Mouse (Mus musculus) heart, postnatal 10 days (tissue): ENCODE measurements at regions not wholly inside any gene's neighbourhood (a gene's known extent, or its start where the extent isn't known, plus 50 kb on each side); places are given as distances from the start of the nearest gene placed in this dataset.

Source experiments
- DNase-seq, 2 experiments: peaks; one replicate each; pipeline ENCODE4 v3.0.0; 2021
- intact Hi-C: fragments of 180-260 bp; cut with DNase I; formaldehyde crosslinking; loops from one replicate; pipeline ENCODE4 v1.15.1; 2025

DNA sequence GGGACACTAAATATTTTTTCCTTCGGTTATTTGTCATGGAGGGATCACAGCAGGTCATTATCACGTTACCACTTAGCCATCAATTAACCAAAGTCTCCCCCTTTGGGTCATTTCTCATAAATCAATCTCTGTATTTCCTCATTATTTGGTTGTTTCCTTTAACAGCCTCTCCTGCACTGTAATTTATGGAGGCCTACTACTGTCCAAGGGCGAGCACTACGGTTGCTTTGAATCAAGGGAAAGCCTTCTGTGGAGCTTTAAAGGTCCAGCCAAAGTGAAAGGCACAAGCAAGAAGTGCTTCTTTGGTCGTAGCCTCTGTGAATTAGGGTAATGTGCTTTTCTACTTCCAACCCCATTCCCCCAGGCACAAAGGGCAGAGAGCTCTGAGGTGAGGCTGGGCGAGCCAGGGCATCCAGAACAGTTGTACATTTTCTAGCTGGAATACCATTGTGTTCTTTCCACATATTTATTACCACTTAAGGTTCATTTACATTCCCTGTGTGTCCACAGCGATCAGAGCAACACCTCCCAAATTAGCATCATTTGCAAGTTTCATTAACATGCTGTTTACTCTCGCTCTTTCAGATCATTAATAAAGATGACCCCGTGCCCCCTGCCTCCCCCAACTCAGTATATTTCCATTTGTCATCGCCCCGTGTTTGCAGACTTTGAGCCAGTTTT is 207.5 kb upstream of the Ppp2r3a start:
- intact Hi-C loops: no loop called here

DNA sequence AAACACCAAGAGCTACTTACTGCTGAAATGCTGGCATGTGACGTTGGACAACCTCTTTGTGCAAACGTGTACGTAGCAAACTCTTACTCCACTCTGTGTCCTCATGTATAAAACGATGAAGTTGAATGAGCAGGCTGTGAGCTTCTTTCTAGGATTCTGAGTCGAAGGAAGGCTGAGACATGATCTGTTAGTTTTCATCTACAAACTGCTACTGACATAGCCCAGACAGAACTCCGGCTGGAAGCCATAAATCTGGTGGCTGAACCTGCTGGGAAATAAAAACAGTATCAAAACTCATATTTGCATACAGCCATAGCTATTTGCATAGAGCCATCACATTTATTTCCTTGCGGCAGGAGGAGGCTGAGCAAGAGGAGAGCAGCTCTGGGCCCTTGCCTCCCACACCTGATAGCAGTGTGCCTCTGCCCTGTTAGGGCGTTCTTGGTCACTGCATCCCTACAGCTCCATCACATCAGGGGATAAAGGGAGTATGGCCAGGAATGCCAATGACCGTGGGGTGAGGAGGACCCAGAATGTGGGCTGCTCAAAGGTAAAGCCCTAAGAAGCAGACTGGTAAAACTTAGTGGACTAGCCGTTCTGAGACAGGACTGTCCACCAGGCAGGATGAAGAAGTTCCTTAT is 206.8 kb upstream of the Ppp2r3a start:
- DNase-seq: no peak
- intact Hi-C loops: no loop called here

More for the DNA sequence above, 207.5 kb upstream of the Ppp2r3a start:
- no peak for DNase-seq

DNA sequence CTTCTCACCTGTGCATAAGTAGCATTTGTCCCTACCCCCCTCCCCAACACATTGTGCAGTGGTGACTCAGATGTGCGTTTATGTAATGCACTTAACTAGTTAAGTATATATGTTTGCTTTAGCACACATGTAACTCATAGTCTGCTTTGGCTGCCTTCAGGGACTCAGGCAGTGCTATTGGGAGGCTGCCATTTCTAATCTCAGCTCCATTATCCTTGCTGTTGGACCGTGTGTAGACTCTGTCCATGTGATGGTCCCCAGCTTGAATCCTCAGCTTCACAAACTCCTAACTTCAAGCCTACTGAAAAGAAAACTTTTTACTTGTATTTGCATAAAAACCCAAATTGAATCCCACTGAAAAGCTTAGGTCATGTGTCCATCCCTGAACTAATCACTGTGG is 194.7 kb upstream of the Ppp2r3a start:
- peak; percentile 51 to 64 for DNase-seq
- intact Hi-C loops: loop anchor here (5.0 kb wide), 1 partner anchor 146 kb away; no protein-coding TSS in a partner anchor

DNA sequence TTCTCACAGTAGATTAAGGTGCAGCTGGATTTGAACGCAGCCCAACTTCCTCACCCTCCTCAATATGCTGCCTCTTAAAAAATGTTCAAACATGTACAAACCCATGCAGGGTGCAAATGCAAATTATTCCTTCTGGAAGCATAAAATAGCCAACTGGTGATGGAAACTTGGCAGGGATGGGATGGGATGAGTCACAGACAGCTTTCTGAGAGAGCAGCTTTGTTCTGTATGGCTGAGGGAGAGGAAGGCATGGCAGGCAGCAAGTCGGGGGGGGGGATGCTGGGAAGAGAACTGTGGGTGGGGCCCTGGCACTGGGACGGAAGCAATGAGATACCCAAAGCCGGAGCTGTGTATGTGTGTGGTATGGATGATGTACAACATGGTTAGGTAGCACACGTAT is 194.2 kb upstream of the Ppp2r3a start:
- intact Hi-C loops: loop anchor here (5.0 kb wide), 1 partner anchor 147 kb away; no protein-coding TSS in a partner anchor
- peak; percentile 55 to 65 for DNase-seq

DNA sequence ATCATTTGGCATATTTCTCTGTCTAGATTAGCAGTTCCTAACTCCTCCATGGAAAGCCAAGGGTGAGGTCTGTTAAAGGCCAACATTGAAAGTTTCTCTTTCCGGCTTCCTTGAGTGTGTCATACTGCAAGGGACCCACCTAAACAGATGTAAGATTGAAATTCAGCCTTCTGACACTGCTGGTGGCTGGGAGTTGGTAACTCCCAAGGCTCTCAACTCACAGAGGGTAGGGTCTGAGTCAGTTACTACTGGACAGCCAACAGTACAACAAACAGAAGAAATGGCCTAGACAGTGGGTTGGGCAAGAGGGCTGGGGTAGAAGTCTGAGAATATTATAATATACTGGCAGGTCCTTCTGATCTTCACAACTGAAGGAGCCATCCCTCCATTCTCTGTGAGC is 193.7 kb upstream of the Ppp2r3a start:
- intact Hi-C loops: loop anchor here (5.0 kb wide), 1 partner anchor 147 kb away; no protein-coding TSS in a partner anchor
- peak; percentile 36 to 40 for DNase-seq

DNA sequence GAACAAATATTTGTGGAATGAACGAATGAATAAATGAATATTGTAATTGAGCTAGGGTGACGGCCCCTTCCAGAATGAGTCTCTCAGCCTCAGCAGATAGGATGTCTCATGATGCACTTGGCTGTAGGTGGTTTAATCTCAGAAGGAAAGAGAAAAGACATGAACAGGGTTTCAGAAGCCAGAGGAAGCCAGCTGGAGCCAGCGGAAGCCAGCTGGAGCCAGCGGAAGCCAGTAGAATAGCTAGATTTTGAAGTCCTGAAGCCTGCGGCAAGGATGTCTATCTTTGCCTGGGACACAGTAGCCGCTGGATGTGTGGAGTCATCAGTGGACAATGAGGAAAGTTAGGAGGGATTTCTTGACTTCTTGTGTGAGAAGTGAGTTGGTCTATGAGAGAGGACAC is 188.3 kb upstream of the Ppp2r3a start:
- DNase-seq: peak; percentile 65
- intact Hi-C loops: no loop called here

DNA sequence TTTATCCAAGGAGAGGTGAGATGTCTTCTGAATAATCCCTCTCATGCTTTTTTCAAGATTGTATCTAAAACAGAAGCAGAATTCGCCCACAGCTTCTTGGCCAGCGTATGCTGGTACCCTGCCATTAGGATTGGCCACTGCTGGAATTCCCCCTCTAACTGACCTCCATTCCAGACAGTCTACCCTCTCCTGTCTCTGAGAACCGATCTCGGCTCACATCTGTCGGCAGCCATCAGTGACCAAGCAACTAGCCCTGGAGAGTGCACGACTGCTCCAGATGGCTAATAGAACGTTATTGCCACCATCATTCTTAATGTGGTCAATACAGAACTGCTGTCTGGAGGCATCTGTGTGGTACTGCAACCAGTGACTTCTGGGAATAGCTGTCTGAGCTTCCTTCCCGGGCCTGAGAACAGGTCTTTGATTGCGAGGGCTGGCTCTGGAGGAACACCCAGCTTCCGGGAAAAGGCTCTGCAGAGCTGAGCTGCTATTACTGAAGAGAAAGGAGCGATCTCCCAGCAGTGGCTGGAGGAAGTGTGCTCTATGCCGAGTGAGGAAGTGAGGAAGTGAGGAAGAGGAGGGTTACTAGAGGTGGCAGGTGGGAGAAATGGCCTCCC is 187.1 kb upstream of the Ppp2r3a start:
- DNase-seq: peak; percentile 6 to 25
- intact Hi-C loops: no loop called here

DNA sequence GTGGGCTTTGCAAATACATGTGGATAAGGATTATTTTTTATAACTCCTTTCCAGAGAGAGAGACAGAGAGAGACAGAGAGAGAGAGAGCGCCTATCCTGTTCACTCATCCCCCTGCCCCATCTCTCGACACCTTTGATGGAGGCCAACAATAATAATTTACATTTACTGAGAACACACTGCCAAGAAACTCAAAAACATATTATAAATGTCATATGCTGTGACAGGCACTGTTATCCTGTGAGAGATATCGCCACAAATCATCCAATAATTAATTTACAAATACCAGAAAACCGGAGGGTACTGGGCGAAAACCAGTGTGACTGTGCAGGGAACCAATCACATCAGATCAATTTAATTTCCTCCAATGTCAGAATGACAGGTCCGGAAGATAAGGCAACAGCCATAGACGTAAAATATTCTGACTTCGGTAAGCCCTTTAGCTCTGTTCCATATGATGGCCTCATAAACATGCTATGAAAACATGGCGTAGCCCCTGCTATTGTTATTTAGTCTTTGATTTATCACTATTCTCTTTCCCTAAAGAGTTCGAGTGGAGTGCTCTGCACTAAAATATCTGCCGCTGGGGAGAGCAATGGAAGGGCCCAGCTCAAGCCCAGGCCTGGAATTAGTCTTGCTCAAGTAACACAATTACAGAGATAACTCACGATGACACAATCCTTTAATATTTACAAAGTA is 173.5 kb upstream of the Ppp2r3a start:
- intact Hi-C loops: no loop called here
- DNase-seq: no peak

DNA sequence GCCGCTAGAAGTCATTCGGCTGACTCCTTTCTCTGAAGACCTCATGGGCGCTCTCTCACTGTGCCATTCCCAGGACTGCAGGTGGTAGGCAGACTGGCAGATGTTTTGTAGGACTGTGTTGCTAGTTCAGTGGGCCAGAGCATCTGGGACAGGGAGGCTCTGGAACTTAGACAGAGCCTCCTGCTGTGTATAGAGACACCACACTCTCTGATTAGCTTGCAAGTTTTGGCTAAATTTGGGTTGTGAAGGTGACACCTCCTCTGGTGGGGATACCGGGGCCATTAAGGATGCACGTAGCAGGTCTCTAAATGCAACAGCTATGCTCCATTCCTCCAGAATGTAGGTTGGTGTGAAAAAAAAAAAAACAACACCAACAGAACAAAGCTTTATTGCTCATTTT is 171.4 kb upstream of the Ppp2r3a start:
- intact Hi-C loops: no loop called here
- DNase-seq: no peak

DNA sequence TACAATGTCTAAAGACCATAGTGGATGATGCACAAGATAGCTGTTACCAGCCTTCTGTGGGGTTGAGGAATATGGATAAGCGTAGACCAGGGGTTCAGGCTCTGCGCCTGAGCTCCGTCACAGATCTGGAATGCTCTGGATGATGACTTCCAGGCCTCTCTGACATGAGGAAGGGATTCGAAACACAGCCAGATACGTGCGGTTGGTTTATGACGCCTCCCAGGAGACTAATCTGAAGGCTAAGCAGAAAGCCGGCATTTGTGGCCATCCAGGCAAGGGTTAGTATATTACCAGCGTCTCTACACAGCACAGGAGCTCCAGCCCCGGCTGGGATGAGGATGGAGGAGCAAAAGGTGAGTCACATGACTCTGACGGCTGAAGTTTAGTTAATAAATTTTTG is 170.4 kb upstream of the Ppp2r3a start:
- no peak for DNase-seq
- intact Hi-C loops: no loop called here

DNA sequence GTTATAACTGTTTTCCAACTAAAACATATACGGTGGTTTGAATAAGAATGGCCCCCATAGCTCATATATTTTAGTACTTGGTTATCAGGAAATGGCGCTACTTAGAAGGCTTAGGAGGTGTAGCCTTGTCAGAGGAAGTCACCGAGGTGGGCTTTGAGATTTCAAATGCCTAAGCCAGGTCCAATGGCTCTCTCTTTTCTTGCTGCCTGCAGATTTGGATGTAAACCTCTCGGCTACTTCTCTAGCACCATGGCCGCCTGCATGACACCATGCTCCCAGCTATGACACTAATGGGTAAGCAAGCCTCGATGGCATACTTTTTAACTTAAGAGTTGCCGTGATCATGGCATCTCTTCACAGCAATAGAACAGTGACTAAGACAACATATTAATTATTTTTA is 169.5 kb upstream of the Ppp2r3a start:
- intact Hi-C loops: no loop called here

DNA sequence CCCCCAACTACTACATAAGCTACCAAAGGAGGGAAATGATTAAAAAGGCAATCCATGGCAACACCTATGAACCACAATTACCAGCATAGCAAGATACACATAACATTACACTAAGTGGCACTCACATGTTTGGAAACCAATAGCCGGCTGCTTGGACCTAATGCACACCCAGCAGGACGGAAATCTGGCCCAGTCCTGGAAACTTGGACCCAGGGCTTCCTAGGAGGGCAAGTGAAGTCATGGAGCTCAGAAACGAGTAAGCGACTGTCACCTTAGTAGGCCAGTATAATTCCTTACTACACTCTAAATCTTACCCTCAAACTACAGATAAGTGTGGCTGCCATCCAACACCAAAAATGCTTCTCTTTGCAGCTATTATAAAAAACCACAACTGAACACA is 168.6 kb upstream of the Ppp2r3a start:
- DNase-seq: no peak
- intact Hi-C loops: no loop called here

More for the DNA sequence above, 169.5 kb upstream of the Ppp2r3a start:
- DNase-seq: no peak

DNA sequence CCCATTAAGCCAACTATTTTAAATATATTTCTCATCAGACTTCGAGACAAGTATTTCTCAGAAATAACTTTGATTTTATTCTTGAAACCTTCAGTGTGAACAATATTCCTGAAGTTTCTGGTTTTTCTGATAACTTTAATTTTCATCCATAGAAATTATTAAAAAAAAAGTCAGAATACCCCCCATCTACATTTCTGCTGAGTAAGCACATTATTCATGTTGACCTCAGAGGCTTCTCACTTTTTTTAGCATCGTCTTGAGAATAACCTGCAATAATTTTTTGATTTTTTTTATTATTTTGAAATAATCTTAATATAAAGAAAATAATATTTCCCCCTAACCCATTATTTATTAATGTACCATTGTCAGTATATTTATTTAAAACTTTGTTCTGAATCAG is 166.1 kb upstream of the Ppp2r3a start:
- intact Hi-C loops: loop anchor here (10.0 kb wide), 1 partner anchor 587 kb away; no protein-coding TSS in a partner anchor
- no peak for DNase-seq

DNA sequence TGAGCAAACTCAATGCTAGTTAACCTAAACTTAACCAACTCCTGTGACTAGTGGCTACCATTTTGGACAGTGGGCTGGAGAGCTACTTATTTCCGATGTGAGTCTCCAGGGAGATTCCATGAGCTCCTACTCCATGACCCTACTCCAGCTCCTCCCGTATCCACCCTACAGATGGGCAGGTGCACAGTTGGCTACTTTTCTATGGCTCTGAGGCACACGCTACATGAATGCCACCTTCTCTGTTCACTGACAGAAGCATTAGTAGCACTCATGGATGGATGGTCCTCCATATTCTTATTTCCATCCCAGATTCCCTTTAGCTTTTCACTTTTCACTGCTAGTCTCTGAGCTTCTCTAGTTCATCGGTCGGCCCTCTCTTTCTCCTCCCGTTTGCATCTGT is 164.7 kb upstream of the Ppp2r3a start:
- intact Hi-C loops: loop anchor here (10.0 kb wide), 1 partner anchor 588 kb away; no protein-coding TSS in a partner anchor
- no peak for DNase-seq

DNA sequence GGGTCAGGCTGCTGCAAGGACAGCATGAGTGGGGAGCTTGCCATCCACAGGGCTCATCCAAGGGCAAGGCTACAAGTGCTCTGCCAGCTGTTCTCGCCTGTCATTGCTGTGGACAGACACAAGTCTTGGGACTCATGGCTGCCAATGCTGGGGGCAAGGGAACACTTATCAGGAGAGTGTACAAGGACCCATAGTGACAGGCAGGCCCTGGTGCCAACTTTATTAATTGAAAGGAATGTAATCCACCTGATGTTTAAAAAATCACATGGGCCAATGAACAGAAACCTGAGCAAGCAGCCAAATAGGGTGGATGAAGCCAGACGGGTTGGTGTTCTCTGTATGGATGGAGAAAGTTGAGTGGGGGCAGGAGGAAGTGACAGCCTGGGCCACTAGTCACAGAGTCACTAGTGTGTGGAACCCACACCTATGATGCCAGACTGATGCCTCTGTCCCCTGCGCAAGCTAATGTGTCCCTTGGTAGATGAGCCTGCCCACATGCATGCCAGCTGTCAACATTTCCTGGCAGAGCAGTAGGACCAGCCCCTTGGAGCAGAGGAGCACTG is 161.6 kb upstream of the Ppp2r3a start:
- intact Hi-C loops: loop anchor here (10.0 kb wide), 1 partner anchor 592 kb away; no protein-coding TSS in a partner anchor
- peak; percentile 65 to 66 for DNase-seq

DNA sequence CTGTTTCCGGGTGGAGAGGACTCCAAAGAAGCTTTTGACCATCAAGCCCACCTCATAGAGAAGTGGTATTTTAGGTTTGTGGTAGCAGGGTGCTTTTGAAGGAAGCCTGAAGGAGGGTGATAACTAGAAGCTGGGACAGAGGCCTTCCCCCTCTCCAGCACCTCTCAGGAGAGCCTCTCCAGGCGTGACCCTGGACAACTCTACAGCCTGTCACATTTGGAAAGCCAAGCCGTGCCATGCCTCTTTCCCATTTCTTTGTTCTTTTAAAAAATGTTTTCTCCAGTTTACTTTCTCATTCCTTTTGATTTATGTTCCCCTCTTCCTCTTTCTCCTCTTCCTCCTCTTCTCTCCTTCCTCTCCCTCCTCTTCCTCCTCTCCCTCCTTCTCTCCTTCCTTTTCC is 160.4 kb upstream of the Ppp2r3a start:
- DNase-seq: no peak
- intact Hi-C loops: loop anchor here (10.0 kb wide), 1 partner anchor 593 kb away; no protein-coding TSS in a partner anchor

DNA sequence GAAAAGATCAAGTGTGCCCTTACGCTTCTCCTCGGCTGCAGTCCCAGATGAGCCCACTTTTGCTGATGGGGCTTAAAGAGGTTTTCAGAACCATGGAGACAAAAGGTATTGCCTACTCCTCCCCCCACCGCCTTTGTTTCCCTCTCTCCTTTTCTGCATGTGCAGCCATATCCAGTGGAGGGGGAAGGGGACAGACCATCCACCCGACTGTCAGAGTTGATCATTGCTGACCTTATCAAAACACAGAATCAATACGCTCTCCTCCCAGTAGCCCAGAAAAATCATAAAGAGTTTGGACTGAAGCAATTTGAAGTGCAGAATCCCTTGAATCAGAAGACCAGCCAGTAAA is 159.9 kb upstream of the Ppp2r3a start:
- intact Hi-C loops: loop anchor here (10.0 kb wide), 1 partner anchor 593 kb away; no protein-coding TSS in a partner anchor
- DNase-seq: no peak

DNA sequence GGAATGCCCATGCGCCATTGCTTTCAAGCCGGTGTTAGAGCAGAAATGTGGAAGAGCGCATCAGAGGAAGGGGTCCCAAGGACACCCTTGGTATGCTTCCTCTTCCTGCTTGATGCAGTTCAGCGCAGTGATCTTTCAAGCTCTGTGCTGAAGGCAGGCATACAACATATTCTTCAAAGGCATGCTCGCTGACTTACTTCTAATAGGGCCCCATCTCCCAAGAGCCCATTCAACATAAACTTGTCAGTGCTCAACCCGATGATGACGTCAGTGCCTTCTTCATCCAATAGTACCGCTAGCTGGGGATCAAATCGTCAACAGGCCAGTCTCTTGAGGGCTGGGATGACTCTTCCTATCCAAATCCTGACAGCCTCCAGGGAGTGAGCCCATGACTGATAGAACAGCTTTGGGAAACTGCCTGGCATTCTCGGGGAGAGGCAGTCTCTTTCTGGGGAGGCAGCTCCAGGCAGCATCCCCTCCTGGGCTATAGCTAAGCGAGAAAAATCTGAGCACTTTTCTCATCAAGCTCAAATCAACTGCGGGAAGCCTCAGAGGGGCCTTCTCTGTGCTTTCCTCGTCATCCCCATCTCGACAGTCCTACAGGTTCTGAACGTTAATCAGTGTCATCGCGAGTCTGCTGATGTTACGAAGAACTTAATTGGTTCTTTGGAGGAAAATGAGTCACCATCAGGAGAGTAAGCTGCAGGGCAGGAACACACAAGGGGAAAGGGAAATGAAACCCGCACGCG is 159.4 kb upstream of the Ppp2r3a start:
- intact Hi-C loops: loop anchor here (10.0 kb wide), 1 partner anchor 594 kb away; no protein-coding TSS in a partner anchor
- no peak for DNase-seq

DNA sequence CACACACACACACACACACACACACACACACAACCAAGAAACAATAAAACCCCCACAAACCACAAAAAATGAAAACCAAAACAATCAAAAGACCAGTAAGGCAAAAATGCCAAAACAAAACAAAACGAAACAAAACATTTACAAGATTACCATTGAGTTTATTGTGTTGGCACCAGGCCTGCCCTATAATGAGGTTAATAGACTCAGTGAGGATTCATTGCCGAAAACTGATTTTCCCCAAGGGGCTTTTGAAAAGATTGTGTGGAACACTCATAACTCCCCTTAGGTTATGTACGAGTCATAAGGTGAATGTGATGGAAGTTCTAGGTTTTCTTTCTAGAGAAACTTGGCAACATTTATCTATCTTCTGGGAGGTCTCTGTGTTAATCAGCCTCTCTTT is 158.8 kb upstream of the Ppp2r3a start:
- DNase-seq: no peak
- intact Hi-C loops: loop anchor here (10.0 kb wide), 1 partner anchor 594 kb away; no protein-coding TSS in a partner anchor

DNA sequence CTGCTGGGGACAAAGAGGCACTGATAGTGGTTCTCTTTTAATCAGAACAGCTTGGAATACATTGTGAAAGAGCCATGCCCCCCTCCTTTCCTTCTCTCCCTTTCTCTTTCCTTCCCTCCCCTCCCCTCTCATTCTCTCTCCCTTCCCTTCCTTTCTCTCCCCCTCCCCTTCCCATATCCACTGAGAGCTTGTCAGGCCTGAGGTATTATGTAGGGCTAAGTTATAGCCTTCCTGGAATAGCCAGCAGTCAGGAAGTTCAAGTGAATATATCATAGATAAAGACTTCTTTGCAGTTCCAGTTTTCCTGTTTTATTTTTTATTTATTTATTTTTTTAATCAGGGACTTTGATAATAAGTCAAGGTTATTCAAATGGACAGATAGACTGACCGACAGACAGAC is 156.5 kb upstream of the Ppp2r3a start:
- intact Hi-C loops: no loop called here
- no peak for DNase-seq
